Mouse (Mus musculus): Measurements from ENCODE around the gene F2.

Gene F2

DNA sequence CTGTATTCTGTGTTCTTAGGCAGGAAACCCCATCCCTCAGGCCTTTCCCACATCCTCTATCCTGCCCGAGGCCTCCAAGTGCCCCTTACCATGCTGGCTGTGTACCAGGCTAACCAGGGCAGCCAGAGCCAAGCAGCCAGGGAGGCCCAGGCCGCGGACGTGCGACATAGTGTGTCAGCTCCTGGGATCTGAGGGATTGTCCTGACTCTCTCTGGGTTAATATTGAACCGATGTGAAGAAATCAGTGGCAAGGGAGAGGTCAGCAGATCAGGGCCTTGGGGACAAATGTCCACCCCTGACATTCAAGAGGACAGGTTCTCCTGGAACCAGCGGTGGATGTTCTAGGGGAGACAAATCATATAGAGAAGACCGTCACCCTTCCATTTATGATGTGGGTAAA lies at the start of gene F2:
Gene F2 (minus strand): TSS at position 186 of the 400 bp plus-strand sequence.
- DNase-seq: peak; percentile 43

DNA sequence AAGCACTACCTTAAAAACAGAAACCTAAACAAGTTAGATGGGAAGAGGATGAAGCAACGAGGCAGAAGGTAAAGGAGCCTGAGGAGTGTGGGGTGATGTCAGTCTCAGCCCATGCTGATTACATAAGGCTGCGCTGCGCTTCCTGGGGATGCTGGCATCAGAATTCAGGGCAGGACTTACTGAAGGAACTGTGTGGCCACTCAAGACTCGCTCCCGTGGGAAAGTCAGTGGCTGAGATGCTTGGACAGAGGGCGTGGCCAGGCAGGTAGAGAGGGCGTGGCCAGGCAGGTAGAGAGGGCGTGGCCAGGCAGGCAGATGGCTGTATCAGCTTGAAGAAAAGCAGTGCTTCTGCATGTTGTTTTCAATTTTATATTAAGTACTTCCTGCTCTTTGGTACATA lies 47.7 kb upstream of the F2 start:
- DNase-seq: no peak

DNA sequence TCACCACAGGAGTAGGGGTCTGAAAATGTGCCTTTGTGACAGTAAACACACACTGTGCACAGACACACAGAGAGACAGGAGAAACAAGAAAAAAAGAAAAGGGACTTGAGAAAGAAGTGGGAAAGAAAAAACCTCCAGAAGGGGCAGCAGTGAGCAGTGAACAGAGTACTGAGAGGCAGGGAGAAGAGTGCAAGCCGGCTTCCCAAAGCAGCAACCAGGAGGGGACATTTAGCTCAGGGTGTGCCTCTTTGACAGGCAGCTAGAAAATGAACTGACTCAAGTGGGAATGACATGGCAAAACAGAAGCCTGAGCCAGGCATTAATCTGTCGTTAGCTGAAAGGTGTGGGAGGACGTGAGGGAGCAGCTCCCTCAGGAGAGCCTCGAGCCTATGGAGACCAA lies 46.6 kb upstream of the F2 start:
- DNase-seq: peak; percentile 31

DNA sequence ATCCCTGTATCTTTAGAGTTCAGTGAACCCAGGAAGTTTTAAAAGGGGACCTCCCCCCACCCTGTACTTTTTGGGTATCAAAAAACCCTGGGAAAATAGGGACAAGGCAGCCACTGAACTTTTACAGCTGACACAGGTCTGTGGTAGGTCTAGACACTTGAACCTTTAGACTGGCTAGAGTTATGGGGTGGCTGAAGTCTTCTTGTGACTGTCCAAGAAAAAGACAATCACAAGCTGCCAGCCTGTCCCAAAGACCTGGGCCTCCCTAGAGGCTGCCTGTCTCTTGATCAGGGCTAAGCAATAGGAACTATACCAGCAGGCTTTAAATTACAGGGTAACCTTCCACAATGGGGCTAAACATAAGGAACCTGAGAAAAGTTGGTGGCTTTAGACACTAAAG lies 40.7 kb upstream of the F2 start:
- no peak for DNase-seq

DNA sequence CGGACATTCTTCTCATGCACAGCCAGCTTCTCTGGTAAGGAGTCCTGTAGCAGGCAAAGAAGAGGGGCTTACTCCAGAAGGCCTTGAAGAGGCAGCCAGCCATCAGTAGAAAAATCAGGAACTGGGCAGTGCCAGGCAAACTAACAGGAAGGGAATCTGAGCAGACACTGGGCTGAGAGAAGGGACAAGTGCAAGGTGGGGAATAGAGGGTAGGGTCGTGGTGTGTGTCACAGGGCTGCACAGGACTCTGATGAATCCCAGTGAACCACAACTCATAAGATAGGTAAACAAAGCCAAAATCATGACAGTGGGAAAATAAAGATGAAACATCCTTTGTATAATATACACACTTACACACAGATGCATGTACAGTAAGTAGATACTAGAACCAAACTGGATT lies 40.2 kb upstream of the F2 start:
- no peak for DNase-seq

DNA sequence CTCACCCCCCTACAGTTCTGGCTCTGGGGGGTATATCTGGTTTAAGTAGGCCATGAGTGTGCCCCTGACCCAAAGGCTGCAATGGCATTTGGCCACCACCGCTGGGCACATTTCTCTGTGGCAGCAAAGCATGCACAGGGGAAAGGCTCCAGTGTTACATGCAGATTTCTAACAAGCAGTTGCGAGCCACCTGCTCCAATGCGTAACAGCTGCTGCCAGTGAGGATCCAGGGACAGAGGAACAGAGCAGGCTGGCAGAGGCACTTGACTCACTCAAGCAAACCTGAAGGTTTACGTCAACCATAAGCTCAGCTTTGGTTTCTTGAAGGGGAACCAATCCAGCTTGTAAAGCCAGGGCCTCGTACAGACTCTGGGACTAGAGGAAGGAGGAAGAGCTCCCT lies 38.7 kb upstream of the F2 start:
- no peak for DNase-seq

DNA sequence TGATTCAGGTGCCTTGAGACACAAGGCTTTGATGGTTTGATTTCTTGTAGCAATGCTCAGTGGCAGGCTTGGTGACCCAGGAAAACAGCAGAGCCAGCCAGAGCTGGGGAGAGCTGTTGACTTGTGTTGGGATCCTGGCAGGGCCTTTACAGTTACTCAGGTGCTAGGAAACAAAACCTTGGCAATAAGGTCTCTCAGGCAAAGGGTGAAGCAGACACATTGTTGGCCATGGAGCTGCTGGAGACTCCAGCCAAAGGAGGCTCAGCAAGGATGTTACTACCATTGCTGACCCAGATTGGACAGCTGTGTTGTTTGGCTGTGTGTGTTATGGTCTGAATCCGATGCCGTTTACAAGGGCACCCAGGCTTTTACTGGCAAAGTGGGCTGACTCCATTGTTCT lies 37.4 kb upstream of the F2 start:
- no peak for DNase-seq

DNA sequence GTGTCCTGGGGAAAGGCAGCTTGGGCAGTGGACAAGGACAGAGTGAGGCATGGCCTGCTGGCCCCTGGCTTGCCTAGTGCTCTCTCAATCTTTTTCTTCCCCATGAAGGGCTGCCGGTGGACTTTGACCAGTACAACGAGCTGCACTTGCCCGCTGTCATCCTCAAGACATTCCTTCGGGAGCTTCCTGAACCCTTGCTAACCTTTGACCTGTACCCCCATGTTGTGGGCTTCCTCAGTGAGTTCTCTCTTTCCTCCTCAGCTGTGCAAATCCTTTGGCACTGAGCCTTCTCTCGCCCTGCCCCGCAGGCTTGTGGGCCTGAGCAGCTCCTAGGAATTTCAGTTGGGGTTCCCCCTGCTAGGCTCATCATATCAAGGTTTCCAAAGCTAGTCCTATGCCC lies 33.8 kb upstream of the F2 start:
- DNase-seq: no peak

DNA sequence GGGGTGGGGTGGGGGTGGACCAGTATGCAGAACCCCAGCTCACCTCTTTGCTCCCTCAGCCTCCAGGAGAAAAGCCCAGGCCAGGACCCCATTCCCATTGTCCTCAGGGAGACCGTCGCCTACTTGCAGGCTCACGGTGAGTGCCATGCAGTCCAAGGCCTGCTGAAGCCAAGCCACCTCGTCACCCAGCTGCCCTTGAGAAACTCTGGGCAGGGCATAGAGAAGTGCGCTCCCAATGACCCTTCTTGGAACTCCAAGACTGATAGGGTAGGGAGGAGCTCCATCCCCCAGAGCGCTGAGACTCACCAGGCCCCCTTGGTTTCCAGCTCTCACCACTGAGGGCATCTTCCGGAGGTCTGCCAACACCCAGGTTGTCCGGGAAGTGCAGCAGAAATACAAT lies 33.1 kb upstream of the F2 start:
- DNase-seq: no peak

DNA sequence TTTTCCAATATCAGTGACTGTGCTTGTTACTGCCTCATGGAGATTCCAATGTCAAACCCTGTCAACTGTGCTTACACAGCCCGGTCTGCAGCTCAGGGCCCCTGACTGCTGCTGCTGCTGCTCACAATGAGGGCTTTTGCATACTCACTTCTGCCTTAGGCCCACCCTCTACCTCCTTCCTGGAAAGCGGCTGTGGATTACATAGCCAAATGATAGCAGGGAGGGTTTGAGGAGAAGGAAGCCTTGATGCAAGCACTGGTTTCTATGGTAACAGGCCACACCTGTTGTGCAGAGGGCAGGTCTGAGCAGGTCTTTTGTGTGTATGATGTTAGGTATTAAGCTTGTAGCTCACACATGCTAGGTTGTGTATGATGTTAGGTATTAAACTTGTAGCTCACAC lies 31.5 kb upstream of the F2 start:
- DNase-seq: no peak

DNA sequence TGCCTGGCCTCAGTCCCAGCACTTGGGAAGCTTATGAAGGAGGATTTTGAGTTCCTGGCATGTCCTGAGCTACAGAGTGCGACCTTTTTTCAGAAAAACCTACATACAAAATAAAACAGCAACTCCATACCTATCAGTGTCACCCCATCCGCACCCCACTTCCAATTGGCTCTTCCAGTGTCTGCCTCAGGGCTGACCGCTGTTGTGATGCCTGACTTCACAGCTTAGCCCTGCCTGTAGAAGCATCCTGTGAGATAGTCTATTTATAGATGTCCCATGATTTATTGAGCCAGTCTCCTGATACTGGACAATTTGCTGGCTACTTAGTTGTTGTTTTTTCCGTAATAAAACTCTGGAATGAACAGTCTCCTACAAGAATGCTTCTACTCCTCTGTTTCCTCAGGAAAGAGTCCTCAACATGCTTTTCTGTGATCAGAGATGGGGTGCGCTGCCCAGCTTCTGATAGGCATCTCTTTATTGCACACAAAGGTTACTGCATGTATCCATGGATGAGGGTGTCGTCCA lies 30.2 kb upstream of the F2 start:
- no peak for DNase-seq

DNA sequence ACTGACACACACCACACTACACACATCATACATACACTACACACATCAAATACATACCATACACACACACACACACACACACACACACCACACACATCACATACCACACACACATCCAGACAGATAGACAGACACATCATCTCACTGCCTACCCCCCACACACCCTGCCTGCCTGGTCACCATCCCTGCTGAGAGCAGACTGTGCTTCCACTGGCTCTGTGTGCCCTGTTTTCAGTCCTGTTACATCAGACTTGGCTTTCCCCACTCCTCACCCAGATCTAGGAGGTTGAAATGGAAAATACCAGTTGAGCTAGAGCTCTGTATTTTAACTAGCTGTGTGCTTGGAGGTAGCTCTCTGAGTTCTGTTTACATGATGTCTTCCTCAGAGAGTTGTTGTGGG lies 28.6 kb upstream of the F2 start:
- no peak for DNase-seq

DNA sequence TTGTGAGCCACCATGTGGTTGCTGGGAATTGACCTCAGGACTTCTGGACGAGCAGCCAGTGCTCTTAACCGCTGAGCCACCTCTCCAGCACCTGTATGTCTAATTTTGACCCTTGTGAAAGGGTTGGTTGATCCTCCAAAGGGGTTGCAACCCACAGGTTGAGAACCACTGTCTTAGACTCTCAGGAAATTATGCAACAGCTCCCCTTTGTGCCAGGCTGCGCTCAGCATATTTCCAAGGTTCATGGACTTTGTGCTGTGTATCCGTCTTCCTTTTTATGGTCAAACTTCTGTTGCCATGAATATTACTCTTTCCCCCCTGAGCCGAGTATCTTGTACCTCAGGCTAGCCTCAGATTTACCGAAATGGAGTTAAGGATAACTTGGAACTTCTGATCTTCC lies 24.8 kb upstream of the F2 start:
- DNase-seq: no peak

DNA sequence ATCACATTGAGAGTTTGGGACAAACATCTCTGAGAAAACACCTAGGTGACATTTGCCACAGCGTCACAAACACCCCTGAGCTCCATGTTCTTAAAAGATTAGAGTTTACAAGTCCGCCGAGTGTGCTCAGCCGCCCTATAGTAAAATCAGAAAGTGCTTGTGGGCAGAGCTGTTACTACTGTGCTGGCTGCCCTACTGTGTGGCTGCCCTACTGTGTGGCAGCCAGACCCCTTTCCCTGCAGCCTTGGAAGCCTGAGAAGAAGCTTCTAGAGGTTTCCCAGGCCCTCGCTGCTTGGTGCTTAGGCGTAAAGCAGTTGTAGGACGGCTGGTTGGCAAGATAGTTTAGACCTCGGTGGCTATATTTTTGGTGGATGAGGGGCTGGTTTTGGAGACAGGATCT lies 23.4 kb upstream of the F2 start:
- DNase-seq: no peak

DNA sequence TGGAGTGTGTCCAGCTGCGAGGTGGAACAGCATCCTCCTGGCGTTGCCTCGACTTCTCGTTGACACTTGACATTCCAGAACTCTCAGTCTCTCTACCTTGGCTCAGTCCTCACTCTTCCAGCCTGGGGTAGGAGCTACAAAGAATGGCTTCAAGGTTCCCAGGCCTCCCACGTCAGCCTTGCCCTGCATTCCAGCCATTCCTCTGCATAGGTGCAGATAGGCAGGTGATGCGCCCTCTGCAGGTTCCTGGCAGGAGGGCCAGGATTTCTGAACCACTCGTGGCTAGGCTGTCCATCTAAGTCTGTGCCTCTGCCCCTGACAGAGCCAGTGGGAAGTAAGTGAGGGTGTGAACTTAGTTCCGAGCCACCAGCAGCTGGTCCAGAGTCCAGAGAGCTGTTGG lies 20.6 kb upstream of the F2 start:
- no peak for DNase-seq

DNA sequence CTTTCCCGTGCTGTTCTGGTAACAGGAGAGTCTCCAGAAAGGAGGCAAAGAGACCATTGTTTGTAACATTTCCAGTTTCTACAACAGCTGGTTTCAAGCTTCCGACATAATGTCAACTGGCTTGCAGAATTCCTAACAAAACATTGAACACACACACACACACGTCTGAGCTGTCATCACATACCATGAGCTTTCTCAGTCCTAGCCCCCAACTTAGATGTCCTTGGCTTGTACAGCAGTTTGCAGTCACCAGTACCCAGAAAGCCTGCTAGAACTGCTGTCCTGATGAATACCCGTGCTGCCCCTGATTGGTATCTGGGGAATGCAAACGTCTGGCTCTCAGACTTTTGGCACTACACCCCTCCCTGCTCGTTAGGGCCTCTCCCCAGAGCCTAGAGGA lies 19.6 kb upstream of the F2 start:
- no peak for DNase-seq

DNA sequence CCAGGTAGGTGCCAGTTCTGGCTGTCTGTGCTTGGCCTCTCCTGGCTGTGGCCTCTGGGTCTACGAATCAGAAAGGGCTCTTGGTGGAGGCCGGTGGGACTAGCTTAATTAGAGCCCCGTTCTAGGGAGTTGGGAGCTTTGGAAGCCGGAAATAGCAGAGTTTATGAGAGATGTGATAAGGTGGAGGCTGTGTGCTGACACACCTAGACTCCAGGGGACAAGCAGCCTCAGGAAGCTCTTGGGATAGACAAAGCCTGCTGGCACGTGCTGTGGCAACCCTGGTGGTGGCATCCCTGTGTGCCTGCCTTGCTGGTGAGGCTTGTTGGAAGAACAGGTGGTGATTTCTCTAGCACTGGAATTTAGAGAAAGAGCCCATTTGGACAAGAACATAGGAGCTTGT lies 19.2 kb upstream of the F2 start:
- DNase-seq: no peak

DNA sequence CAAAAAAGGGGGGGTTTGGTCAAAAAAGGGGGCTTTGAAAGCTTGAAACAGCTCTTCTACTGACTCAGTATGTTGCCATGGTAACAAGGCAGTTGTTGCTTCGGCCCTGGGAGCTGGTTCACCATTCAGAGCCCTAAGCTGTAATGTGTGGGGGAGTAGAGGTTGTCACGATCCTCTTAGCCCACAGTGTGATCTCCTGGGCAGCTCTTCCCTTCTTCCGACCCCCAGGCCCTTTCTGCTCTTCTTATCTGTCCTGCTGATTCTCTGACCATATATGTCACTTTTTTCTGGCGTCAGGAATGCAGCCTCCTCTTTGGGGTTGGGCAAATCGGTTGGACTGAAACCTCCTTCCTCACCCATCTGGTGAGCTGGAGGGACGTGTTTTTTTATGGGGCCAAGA lies 16.6 kb upstream of the F2 start:
- DNase-seq: no peak

DNA sequence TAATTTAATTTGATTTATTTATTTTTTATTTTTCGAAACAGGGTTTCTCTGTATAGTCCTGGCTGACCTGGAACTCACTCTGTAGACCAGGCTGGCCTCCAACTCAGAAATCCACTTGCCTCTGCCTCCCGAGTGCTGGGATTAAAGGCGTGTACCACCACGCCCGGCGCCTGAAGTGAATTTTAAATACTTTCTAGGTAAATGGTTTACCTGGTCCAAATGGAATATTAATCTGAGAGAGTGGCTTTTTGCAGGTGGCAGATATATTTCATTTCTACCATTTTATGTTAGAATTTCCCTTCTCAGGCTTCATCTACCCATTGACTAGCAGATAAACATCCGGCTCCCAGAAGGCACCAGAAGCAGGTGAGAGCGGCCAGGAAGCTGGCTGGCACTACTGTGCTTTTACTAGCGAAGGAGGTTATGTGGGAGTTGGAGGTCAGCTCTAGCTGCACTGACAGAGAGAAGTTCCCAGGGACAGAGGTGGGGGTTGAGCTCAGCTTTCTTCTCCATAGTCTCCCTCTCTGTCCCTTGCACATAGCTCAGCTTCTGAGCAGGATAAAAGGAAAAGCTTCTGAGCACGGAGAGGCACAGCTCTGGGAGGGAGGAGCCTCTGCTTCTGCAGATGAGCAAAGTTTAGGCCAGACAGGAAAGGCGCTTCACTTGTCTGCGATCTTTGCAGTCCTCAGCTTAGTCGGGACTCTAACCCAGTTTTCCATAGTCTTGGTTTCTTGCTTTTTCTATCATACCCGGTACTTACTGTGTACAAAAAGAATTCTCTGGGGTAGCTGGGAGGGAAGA lies 15.4 kb upstream of the F2 start:
- DNase-seq: no peak

DNA sequence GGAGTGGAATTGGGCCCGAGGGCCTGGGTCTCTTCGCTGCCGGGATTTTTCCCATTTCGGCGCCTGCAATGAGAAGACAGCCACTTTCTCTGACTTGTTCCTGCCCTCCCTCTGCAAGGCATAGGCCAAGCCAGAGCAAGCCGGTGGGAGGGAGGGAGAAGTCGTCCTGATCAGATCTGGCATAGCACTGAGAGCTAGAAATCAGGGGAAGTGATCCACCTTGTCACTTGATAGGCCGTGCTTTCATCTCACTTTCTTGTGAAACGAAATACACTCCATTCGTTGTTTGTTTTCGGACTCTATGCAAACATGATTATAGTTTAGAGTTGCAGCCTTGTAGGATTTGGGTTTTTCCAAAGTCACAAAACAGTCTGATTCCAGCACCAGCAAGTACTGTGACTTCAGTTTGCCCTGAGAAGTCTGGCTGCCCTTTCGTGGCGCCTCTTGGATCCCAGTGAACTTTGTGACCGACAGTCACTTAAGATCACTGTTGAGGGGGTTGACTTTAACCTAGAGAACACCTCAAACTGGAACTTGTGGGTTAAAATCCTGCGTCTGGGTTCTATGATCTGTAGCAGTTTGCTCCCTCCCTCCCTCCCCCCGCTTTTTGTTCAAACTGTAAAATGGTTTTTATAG lies 14.3 kb upstream of the F2 start:
- no peak for DNase-seq

DNA sequence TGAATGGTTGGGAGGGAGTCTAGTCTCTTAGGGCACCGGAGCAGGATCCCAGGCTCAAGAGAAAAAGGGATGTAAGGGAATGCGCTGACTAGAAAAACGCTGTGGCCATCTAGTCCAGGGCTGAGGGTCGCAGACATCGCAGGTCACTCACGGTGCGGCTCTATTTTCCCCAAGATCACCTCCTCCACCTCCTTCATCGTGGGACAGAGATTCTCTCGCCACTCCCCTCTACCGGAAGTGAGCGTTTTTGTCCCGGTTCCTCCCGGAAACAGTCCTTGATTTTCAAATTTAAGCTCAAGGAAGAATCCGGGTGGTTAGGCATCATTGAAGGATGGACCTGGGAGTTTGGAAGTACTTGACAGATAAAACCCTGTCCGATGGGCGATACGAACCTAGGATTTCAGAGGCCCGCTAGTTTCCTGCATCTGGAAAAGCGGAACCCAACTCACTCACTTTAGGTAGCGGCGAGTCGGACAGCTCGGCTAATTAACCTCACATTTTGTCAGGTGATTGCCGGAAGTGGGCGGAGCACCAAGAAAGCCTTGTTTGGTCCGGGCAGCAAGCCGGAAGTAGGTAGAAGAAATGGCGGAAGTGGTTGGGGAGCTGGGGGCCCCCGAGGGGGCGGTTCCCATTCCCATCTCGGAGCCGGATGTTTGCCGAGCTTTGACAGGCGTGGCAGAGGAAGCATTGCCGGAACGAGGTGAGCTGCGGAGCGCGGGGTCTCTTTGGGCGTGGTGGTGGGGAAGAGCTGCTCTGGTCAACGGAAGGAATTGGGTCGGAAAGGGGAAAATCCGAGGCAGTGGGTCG lies 13.5 kb upstream of the F2 start, which contains the start of the genes Zfp408 and Arhgap1:
Gene Zfp408 (minus strand): TSS at position 239 of the 807 bp plus-strand sequence.
Gene Arhgap1 (plus strand): TSS at position 308 of the 807 bp plus-strand sequence.
- peak; percentile 98 for DNase-seq

DNA sequence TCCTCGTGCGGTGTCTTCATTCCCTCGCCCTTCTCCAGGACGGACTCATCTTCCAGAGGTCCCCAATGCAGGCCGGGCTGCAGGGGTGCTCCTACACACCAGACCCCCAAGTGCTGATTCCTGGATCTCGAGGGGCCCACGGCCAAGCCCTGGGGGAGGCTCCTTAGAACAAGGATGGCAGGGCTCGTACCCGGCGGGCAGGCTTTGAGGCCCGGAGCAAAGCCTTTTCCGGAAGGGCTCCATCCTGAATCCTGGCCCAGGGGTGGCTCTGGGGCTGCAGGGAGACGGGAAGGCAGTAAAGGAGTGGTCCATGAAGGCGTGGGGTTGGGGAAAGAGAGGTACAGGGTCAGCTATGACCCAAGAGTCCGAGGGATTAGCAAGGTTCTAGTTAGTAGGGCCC lies 12.9 kb upstream of the F2 start:
- no peak for DNase-seq

DNA sequence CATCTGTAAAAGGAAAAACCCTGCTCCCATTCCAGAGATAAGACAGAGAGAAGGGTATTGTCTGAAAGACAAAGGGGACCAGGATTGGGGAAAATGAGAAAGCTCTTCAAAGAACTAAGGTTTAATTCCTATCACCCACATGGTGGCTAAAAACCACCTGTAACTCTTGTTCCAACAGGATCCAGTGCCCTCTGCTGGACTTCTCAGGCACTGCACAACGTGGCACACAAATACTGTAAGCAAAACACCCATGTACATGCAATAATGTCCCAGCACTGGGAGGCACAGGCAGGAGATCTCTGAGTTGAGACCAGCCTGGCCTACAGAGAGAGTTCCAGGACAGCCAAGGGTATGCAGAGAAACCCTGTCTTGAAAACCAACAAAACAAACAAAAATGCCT lies 10.5 kb upstream of the F2 start:
- DNase-seq: peak; percentile 74

DNA sequence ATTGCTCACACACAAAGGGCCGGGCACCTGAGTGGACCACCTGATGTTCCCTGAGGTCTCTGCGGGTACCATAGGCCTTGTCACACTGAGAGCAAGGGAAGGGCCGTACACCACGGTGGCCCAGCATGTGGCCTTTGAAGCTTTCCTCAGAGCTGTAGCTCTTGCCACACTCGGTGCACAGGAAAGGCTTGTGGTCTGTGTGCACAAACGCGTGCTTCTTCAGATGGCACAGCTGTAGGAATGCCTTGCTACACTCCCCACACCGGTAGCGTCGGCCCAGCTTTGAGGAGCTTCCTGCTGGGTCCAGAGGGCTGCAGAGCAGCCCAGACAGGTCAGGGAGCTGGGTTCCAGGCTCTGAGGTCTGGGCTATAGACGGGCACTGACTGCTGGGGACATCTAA lies 9.6 kb upstream of the F2 start:
- no peak for DNase-seq

Measured in liver (tissue).